Mouse (Mus musculus) C2C12 (cell line): ENCODE data around the gene Foxi1. TPM values are rescaled to one million over a fixed set of nuclear protein-coding genes. Genes with fewer than 3 reads are reported as not detected.

Experiments
- H3K27me3 ChIP-seq: one replicate; pipeline ENCODE4 v1.6.1; 2011; ENCODE audit not compliant: control insufficient read depth, insufficient read depth, insufficient read length
- H3K36me3 ChIP-seq: one replicate; pipeline ENCODE4 v1.6.1; 2011; ENCODE audit not compliant: control insufficient read depth, insufficient read depth
- H3K4me3 ChIP-seq: one replicate; pipeline ENCODE4 v1.5.1; 2011; ENCODE audit warnings: mild to moderate bottlenecking, control low read depth; ENCODE audit not compliant: poor library complexity, insufficient read depth, severe bottlenecking
- H3K79me2 ChIP-seq: one replicate; pipeline ENCODE4 v1.6.1; 2011; ENCODE audit not compliant: control insufficient read depth, insufficient read depth
- H3K79me3 ChIP-seq: one replicate; pipeline ENCODE4 v1.6.1; 2011; ENCODE audit warnings: low read depth, control low read depth
- H3ac ChIP-seq: one replicate; pipeline ENCODE3; 2011; ENCODE audit warnings: low read depth; ENCODE audit not compliant: control insufficient read depth, insufficient read length
- CEBPB ChIP-seq: IDR thresholded peaks from one replicate; pipeline ENCODE4 v1.6.1; 2011; ENCODE audit warnings: low read depth, mild to moderate bottlenecking, control low read depth, moderate library complexity
- CTCF ChIP-seq: IDR thresholded peaks from one replicate; pipeline ENCODE4 v1.5.1; 2011; ENCODE audit not compliant: control insufficient read depth, insufficient read depth, insufficient read length
- FOSL1 ChIP-seq: IDR thresholded peaks from one replicate; pipeline ENCODE4 v1.8.0; 2011; ENCODE audit warnings: mild to moderate bottlenecking, low read length; ENCODE audit not compliant: poor library complexity, insufficient read depth, severe bottlenecking
- MAX ChIP-seq: IDR thresholded peaks from one replicate; pipeline ENCODE4 v1.6.1; 2011; ENCODE audit warnings: mild to moderate bottlenecking, control low read depth
- MYOD1 ChIP-seq: IDR thresholded peaks from one replicate; pipeline ENCODE4 v1.6.1; 2011; ENCODE audit warnings: low read depth; ENCODE audit not compliant: control insufficient read depth, insufficient read length
- MYOG ChIP-seq: IDR thresholded peaks from one replicate; pipeline ENCODE4 v1.6.1; 2011; ENCODE audit not compliant: control insufficient read depth, insufficient read length; ENCODE audit errors: extremely low read depth
- USF1 ChIP-seq: IDR thresholded peaks from one replicate; pipeline ENCODE4 v1.6.1; 2011; ENCODE audit warnings: low read depth, mild to moderate bottlenecking, control low read depth, moderate library complexity
- polyA plus RNA-seq: library from polyadenylated mRNA; unstranded; fragments of >200 nt; fragmentation: generic; extraction: Trizol; gene quantifications from one replicate; pipeline ENCODE4 v1.2.1, GENCODE M21; 2012; ENCODE audit warnings: missing spikeins

The Foxi1 gene
- polyA plus RNA-seq, 1 experiment = not detected

- Histone ChIP-seq H3ac (no peak overlapping the region), H3K36me3 (no peaks in the 10 kb centered on the region), H3K4me3 (no peak overlapping the region), H3K79me3 (no peaks in the 10 kb centered on the region), H3K79me2 (no peaks in the 10 kb centered on the region), H3K27me3 (no peaks in the 10 kb centered on the region)
- TF ChIP-seq MYOD1 (no peak), CTCF (no peak), MYOG (no peak), FOSL1 (no peak), CEBPB (no peak), MAX (no peak)
Observed at GRCm38 (mm10) chr11:34169464-34169894, 38.4 kb downstream of the Foxi1 start.

- no peak for TF ChIP-seq MYOD1
- TF ChIP-seq CEBPB = no peak
- TF ChIP-seq CTCF = no peak
- Histone ChIP-seq H3K79me3 (no peaks in the 10 kb centered on the region), H3K79me2 (no peaks in the 10 kb centered on the region), H3K27me3 (no peaks in the 10 kb centered on the region), H3ac (no peak overlapping the region), H3K36me3 (no peaks in the 10 kb centered on the region), H3K4me3 (no peak overlapping the region)
Observed at GRCm38 (mm10) chr11:34166392-34166791, 41.5 kb downstream of the Foxi1 start.

- Histone ChIP-seq H3K79me2 (no peaks in the 10 kb centered on the region), H3K4me3 (no peak overlapping the region), H3K79me3 (no peaks in the 10 kb centered on the region), H3ac (no peak overlapping the region), H3K27me3 (no peaks in the 10 kb centered on the region), H3K36me3 (no peaks in the 10 kb centered on the region)
- TF ChIP-seq MYOG (no peak), USF1 (no peak), CTCF (no peak), FOSL1 (no peak), CEBPB (no peak), MAX (no peak), MYOD1 (no peak)
Observed at GRCm38 (mm10) chr11:34165278-34165677, 42.6 kb downstream of the Foxi1 start.

GRCm38 (mm10) chr11:34158916-34159315 lies 49.0 kb downstream of the Foxi1 start:
- Histone ChIP-seq H3K4me3 (no peak overlapping the region), H3K27me3 (no peaks in the 10 kb centered on the region), H3ac (no peak overlapping the region), H3K79me2 (no peaks in the 10 kb centered on the region), H3K36me3 (no peaks in the 10 kb centered on the region), H3K79me3 (no peaks in the 10 kb centered on the region)
- TF ChIP-seq CTCF (no peak), MYOD1 (no peak), CEBPB (no peak), FOSL1 (no peak), MYOG (no peak), USF1 (no peak), MAX (no peak)

- Histone ChIP-seq H3K79me3 (no peaks in the 10 kb centered on the region), H3K79me2 (no peaks in the 10 kb centered on the region), H3ac (no peak overlapping the region), H3K27me3 (no peaks in the 10 kb centered on the region), H3K4me3 (no peak overlapping the region), H3K36me3 (no peaks in the 10 kb centered on the region)
- TF ChIP-seq CTCF (no peak), MAX (no peak), USF1 (no peak), MYOD1 (no peak)
Observed at GRCm38 (mm10) chr11:34155235-34155634, 52.7 kb downstream of the Foxi1 start.

Other genes with a start within 250 kb of the Foxi1 start
- 0.12 TPM for gene Kcnmb1, start 245.1 kb downstream of the Foxi1 start, polyA plus RNA-seq
- gene Kcnip1, start 214.9 kb downstream of the Foxi1 start, polyA plus RNA-seq = not detected
- gene Lcp2, start 161.2 kb downstream of the Foxi1 start, polyA plus RNA-seq = not detected
- gene 4930469K13Rik, start 109.5 kb downstream of the Foxi1 start, polyA plus RNA-seq = not detected
- not detected for gene Fam196b, start 106.7 kb upstream of the Foxi1 start, polyA plus RNA-seq